Mouse (Mus musculus) adrenal gland (tissue): ENCODE measurements around the gene Nbas.

Source experiments
- intact Hi-C: fragments of 180-260 bp; cut with DNase I; formaldehyde crosslinking; loops from one replicate; pipeline ENCODE4 v1.15.1; 2025
- long read RNA-seq, 2 experiments: library from polyadenylated mRNA; unstranded; transcript quantifications; one replicate each; pipeline ENCODE4 v2.0.0; 2020; ENCODE audit warnings: borderline replicate concordance in 1 of 2; ENCODE audit not compliant: insufficient replicate concordance in 1 of 2

Nbas gene
- long read RNA-seq, experiment 1, partial matches to known transcripts: 3 of 4 reads
- long read RNA-seq, experiment 1, other reads (novel, unspliced or antisense): 1 of 4 reads
- long read RNA-seq, experiment 2, partial matches to known transcripts: 6 of 7 reads
- long read RNA-seq, experiment 2, other reads (novel, unspliced or antisense): 1 of 7 reads

DNA sequence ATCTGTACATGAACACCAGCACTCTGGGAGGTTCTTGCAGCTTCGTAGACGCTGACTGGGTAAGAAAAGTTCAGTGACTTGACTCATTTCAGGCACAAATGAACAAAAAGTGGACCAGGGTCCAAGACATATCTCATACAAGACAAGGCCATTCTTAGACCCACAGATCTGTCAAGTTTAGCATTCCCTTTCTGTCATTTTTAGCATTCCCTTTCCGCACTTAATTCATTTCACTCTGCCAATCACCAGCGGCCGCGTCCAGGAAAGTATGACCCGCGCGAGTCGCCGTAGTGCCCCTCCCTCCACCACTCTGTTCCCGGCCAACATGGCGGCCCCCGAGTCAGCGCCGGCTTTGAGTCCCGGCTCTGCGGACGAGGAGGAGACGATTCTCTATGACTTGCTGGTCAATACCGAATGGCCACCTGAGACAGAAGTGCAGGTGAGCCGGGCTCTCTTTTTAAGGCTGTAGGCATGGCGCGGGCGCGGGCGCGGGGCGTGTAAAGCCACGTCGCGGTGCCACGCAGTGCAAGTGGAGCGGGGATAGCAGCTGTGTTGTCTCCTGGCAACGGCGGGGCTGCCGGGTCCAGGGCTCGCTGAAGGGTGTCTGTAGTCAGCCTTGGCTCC lies at the start of gene Nbas:
Gene Nbas, plus strand, starts transcription at position 308 of the 624 bp plus-strand sequence.
- intact Hi-C loops: no loop called here

DNA sequence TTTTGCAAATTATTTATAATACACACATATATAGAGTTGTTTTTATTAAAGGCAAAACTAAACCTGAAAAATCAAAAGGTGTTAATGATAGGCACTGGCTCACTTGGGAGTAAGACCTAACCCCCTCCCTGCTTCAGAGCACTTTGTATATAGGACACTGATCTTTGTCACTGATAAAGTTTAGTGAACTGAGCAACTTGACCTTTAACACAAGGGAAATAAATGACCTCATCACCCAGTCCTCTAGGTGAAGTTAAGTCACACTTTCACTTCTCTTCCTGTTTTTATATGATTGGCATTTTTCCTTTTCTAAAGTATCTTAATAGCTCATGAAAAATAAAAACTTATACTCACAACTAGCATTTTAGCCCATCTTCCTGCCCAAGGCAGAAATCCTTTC lies 26.5 kb upstream of the Nbas start:
- intact Hi-C loops: no loop called here

DNA sequence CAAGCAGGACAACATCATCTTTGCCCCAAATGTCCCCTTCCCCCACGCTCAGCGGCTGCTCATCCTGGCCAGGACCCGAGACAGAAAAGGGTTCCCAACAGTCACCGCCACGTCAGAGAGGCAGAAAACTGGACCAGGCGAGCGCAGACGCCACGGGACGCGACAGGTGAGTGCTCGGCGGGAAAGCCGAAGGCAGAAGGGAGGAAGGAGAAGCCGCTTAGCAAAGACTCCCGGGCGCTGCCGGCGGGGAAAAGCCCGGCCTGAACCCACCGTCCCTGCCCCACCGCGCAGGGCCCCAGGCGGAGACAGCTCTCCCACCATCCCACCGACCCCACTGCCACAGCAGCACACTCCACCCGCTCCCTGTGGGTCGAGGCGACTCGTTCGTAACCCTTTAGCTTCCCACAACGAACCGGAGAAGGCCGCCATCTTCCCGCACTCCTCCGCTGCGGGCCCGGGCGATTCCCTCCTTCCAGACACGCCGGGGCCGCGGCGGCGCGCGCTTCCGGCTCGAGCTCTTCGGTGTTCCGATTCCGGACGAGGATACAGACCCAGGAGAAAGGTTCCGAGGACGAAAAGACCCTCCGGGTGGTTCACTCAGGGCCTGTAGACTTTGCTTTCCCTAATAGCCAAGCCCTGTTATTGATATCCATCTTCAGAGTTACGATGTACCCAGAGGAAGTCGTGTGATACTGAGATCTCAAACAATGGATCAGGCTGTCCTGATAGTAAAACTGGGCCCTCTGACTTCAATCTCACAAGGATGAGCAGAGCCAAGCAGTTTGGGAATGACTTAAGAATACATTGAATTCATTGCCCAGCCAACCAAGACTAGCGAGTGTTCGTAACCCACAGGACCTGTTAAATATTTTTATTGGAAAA lies 20.0 kb upstream of the Nbas start, which contains the start of gene Ddx1:
Gene Ddx1, minus strand, starts transcription at position 523 of the 882 bp plus-strand sequence.
- intact Hi-C loops: no loop called here

DNA sequence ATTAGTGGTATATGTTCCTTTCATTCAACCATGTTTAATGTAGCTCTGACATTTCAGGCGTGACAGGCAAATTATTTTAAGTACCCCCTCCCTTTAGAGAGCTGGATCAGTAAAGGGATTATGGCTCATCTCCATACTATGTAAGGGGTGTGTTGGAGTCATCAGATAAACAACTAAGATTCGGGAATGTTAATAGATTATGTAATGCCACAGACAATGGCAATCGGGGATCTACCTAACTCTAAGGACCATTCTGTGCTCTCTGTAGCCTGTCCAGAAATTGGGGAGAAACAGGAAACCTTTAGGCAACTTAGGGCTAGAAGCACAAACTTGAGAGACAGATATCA lies 19.4 kb upstream of the Nbas start:
- intact Hi-C loops: no loop called here

DNA sequence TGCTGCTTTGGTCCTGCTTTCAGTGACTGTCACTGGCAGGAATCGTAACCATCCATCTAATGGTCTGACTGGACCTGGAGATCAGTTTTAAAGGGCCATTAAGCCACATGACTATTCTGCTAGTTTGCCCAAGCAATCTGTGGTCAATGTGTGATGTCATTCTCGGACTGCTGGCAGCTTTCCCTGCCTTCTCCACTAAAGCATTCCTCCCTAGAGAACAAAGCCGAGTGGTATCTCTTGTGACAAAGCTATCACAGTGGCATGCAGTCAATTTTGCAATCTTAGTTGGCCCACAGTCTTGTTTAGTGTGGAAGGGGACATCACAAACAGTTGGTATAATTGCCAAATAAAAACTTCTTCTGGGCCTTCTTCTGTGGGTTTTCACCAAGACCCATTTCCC lies 13.9 kb upstream of the Nbas start:
- intact Hi-C loops: no loop called here

DNA sequence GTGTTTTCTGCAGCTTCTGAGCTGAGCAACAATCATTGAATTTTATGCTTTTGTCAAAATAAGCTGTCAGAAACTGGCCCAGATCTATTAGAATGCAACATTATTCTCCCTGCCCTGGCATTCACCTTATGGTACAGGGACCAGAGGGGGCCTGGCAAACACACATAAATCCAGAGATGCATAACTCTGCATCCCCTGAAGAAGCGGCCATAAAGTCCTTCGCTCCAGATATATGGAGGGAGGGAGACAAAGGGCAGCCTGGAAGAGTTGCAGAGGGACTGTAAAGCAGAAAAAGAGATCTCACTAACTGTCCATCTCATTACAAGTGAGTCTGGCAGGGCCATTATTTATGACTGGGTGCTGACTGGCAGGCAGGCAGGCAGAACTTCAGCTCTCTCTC lies 13.2 kb upstream of the Nbas start:
- intact Hi-C loops: no loop called here

DNA sequence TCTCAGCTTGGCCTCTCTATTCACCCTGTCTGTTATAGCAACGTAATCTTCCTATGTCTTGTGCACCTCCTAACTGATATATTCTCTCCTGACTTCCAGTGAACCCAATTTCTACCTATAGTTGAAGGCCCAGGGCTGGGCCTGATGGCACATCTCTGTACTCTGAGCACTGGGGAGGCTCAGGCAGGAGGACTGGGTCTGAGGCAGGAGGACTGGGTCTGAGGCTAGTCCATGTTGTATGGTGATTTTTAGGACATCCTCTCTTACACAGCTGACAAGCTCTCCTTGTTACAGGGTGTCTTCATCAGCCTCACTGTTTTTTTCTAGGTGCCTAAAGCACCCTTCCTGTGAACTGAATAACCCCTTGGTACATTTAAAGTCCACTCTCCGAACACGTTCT lies 521 bp upstream of the Nbas start:
- intact Hi-C loops: no loop called here

- intact Hi-C loops: no loop called here
Measured at GRCm38 (mm10) chr12:13269570-13270390, 847 bp downstream of the Nbas start.

DNA sequence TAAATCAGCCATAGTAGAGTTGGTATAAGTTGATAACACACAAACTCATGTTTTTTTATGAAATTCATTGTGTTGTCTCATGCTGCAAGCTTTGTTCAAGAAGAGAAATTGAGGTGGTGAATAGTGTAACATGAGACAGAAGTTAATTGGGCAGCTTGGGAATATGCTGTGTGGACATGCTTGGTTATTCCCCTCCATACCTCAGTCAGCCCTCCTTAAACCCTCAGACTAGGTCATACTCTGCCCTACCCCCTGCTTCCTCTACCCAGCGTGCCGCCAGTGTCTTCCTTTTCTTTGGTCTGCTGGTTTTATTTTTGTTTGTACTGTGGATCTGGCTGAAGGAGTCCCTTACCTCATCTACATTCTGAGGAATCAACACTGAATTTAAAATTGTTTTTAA lies 22.5 kb downstream of the Nbas start:
- intact Hi-C loops: no loop called here

DNA sequence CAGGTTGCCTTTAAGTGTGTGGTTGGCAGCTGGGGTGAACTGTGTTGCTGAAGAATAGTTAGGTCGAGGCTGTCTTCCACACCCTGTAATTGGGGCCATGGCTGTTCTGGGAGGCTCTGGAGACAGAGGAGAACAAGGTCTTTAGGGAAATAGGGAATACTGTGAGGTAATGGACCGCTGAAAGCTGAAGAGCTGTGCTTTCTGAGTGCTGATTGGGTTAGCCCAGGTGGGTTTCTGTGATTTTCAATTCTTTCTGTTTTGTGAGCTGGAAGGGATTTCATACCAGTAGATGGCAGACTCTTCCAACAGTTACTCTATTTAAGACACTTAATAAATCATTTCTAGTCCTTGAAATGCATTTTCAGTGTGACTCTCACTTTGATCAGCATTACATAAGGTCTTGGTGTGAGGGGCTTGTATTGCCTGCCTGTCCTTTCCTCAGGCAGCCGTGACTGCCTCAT lies 24.5 kb downstream of the Nbas start:
- intact Hi-C loops: no loop called here

DNA sequence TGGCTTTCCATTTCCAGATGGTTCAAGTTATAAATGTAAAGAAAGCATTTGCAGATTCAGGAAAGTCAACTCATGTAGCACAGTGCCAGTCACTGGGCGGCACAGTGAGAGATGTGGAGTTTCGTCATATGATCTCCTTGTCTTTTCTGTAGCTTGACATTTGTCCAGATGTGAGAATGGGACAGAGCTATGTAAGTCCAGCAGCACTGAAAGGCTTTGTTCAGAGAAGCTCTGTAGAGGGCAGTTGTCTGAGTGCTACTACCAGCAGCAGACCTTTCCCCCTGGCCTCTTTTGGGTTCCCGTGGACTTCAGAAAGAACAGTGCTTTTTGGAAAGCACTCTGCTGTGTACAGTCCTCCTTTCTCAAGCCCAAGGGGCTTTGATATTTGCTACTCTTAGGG lies 34.1 kb downstream of the Nbas start:
- intact Hi-C loops: no loop called here

DNA sequence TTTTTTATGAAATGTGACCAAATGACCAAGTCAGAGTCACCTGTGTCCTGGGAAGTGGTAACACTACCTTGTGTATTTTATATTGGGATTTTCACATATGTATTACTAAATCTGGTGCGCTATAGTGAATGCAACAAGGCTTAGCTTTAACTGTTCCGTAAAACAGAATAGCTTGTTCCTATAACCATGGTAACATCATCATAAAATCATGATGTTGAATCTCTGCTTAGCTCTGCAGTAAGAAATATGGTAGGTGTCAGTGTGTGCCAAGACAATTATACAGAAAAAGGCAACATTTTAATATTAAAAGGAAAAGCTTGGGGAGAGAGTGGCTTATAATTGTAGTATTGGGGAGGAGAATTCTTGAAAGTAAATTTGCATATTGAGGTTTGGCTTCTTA lies 45.0 kb downstream of the Nbas start:
- intact Hi-C loops: no loop called here

GRCm38 (mm10) chr12:13314384-13314783 lies 45.5 kb downstream of the Nbas start:
- intact Hi-C loops: no loop called here

DNA sequence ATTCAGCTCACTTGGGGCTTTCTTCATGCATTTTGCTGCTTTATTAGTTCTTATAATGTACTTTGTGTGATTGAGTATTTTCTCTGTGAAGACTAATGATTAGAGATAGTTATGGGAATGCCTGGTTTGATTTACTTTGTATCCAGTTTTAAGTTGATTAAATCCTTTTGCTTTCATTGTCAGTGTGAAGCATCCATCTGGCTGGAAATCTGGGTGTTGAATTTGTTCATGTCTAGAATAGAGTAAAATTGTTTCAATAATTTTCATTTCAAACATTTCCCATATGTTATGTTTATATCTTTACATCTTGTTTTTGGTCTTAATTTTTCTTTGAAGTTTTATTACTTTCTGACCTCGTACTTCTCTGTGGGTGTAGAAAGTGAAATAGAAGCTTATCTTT lies 46.1 kb downstream of the Nbas start:
- intact Hi-C loops: no loop called here

DNA sequence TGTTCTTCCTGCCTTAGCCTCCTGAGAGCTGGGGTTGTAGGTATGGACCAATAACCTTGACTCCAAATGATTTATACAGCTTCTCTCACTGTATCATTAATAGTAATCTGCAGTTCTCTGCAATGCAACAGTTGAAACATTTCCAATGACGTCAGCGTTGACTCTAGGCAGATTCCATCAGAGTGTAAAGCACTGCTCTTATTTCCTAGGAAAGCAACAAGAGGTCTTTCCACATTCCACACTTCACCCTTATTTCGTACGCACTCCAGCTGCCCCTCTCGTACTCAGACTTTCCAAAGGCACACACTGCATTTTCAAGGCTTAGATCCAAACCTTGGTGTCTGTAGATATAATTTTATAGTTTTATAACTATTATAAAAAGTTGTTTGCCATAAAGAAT lies 73.6 kb downstream of the Nbas start:
- intact Hi-C loops: no loop called here

DNA sequence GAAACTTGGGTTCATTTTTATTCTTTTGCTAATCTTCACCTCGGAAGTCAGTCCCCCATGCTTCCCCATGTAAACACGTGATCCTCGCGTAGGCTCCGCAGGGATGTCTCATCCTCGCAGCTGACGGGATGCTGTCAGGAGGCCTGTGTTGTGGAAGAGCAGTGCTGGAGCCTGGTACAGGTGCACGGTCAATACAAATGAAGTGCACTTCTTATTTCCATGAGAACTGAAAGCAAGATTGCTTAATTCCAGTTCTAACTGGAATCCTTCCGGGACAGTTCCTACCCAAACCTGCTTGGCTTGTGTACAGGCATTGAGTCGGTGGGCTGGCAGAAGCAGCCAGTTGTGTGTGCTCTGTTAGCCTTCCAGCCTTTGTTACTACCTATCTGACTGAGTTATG lies 87.3 kb downstream of the Nbas start:
- intact Hi-C loops: no loop called here

DNA sequence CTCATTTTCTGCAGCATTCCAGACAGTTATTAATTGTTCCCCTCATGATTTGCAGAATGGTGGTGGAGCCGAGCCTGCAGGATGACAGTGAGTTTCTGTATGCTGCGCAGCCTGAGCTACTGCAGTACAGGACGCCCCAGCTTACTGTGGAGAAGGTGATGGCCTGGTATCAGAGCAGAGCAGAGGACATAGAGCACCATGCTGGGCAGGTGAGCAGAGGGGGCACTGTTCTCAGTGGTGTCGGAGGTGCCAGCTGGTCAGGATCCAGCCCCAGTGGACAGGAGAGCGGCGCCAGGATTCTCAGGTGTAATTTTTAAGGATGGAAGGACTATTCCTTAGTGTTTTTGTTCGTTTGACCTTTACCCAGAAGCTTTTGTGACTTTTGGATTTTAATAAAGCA lies 87.8 kb downstream of the Nbas start:
- intact Hi-C loops: no loop called here

DNA sequence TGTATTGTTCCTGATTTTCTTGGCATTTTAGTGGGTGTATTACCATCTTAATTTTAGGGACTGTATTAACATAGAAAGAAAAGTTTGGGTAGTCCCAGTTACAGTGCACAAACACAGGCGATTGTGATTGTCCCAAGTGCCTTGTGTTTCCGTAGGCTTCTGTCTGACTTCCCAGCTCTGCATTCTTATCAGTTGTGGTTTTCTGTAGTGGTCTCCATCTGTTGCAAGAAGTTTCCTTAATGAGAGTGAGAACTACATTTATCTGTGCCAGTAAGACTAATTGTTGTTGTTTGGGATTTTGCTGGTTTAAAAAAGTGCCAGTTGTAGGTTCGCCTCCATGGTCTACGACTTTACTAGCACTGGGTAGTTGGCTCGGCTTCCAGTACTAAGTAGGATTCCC lies 88.3 kb downstream of the Nbas start:
- intact Hi-C loops: no loop called here

- intact Hi-C loops: no loop called here
Measured at GRCm38 (mm10) chr12:13358849-13359248, 89.9 kb downstream of the Nbas start.

GRCm38 (mm10) chr12:13360183-13360811 lies 91.4 kb downstream of the Nbas start:
- intact Hi-C loops: no loop called here

- intact Hi-C loops: no loop called here
Measured at GRCm38 (mm10) chr12:13381580-13381979, 112.6 kb downstream of the Nbas start.
